Mouse (Mus musculus): ENCODE measurements around the gene Mcpt8.
"Not testable (repeated sequence)": the region's sequence is repeated elsewhere in the genome, so short reads cannot be mapped to it uniquely, and the experiment has no call there.

Gene Mcpt8

GRCm38 (mm10) chr14:56085167-56085566 is at the start of gene Mcpt8:
Gene Mcpt8, minus strand, starts transcription at chr14:56085273.
- no peak for DNase-seq (ENCODE audit: low spot score)

- not testable (repeated sequence) for DNase-seq (ENCODE audit: low spot score)
Measured at GRCm38 (mm10) chr14:56133675-56134074, 48.6 kb upstream of the Mcpt8 start.

- DNase-seq (ENCODE audit: low spot score): not testable (repeated sequence)
Measured at GRCm38 (mm10) chr14:56132508-56132907, 47.4 kb upstream of the Mcpt8 start, which contains the start of gene Gzmd. Gene Gzmd, minus strand, starts transcription at chr14:56132608.

- DNase-seq (ENCODE audit: low spot score): peak; percentile 2
Measured at GRCm38 (mm10) chr14:56128341-56128740, 43.3 kb upstream of the Mcpt8 start.

GRCm38 (mm10) chr14:56123516-56123915 is 38.4 kb upstream of the Mcpt8 start:
- DNase-seq (ENCODE audit: low spot score): no peak

- DNase-seq (ENCODE audit: low spot score): no peak
Measured at GRCm38 (mm10) chr14:56120525-56120924, 35.5 kb upstream of the Mcpt8 start, which contains the start of gene Gzme. Gene Gzme, minus strand, starts transcription at chr14:56120625.

- DNase-seq (ENCODE audit: low spot score): not testable (repeated sequence)
Measured at GRCm38 (mm10) chr14:56115531-56116310, 30.6 kb upstream of the Mcpt8 start.

GRCm38 (mm10) chr14:56105447-56106180 is 20.5 kb upstream of the Mcpt8 start:
- no peak for DNase-seq (ENCODE audit: low spot score)

GRCm38 (mm10) chr14:56105016-56105415 is 19.9 kb upstream of the Mcpt8 start:
- no peak for DNase-seq (ENCODE audit: low spot score)

- DNase-seq (ENCODE audit: low spot score): no peak
Measured at GRCm38 (mm10) chr14:56103452-56103851, 18.4 kb upstream of the Mcpt8 start.

GRCm38 (mm10) chr14:56102386-56102785 is 17.3 kb upstream of the Mcpt8 start, which contains the start of gene Ctsg:
Gene Ctsg, minus strand, starts transcription at chr14:56102574.
- DNase-seq (ENCODE audit: low spot score): no peak

- peak; percentile 24 for DNase-seq (ENCODE audit: low spot score)
Measured at GRCm38 (mm10) chr14:56098940-56099339, 13.9 kb upstream of the Mcpt8 start.

- no peak for DNase-seq (ENCODE audit: low spot score)
Measured at GRCm38 (mm10) chr14:56097597-56097996, 12.5 kb upstream of the Mcpt8 start.

- DNase-seq (ENCODE audit: low spot score): no peak
Measured at GRCm38 (mm10) chr14:56093353-56093752, 8.3 kb upstream of the Mcpt8 start.

GRCm38 (mm10) chr14:56086711-56087110 is 1.6 kb upstream of the Mcpt8 start:
- DNase-seq (ENCODE audit: low spot score): no peak

- no peak for DNase-seq (ENCODE audit: low spot score)
Measured at GRCm38 (mm10) chr14:56082016-56082415, 3.1 kb downstream of the Mcpt8 start.

- not testable (repeated sequence) for DNase-seq (ENCODE audit: low spot score)
Measured at GRCm38 (mm10) chr14:56062213-56062612, 22.9 kb downstream of the Mcpt8 start, which contains the start of gene Mcpt4. Gene Mcpt4, minus strand, starts transcription at chr14:56062313.

- DNase-seq (ENCODE audit: low spot score): no peak
Measured at GRCm38 (mm10) chr14:56057722-56058121, 27.4 kb downstream of the Mcpt8 start.

GRCm38 (mm10) chr14:56055408-56055807 is 29.7 kb downstream of the Mcpt8 start:
- DNase-seq (ENCODE audit: low spot score): no peak

GRCm38 (mm10) chr14:56041792-56042191 is 43.3 kb downstream of the Mcpt8 start, which contains the start of gene Mcpt2:
Gene Mcpt2, plus strand, starts transcription at chr14:56042041.
- not testable (repeated sequence) for DNase-seq (ENCODE audit: low spot score)

GRCm38 (mm10) chr14:56034433-56034832 is 50.6 kb downstream of the Mcpt8 start:
- no peak for DNase-seq (ENCODE audit: low spot score)

Data from c-Kit-positive CD71-positive TER-119-positive erythroid progenitor cells, embryonic 14.5 days (primary cell).